Mouse (Mus musculus) kidney, postnatal 0 days (tissue): ENCODE measurements around the gene Atxn7l1. TPM values are rescaled to one million over a fixed set of nuclear protein-coding genes. Genes with fewer than 3 reads are reported as not detected.

Source experiments
- ATAC-seq: fragments of 200-750 bp; cut with Nextera tagmentation; replicated peaks from 2 replicates; pipeline ENCODE4 v1.8.0; 2017; ENCODE audit warnings: low read depth, moderate number of reproducible peaks, moderate TSS enrichment, moderate library complexity; ENCODE audit not compliant: low FRiP score
- DNase-seq: peaks from one replicate; pipeline ENCODE4 v3.0.0-alpha.2; 2016; ENCODE audit warnings: low spot score
- H3K27ac ChIP-seq: fragments of 300-500 bp; sonication (generic); 2 replicates; pipeline ENCODE4 v1.5.1; 2014; ENCODE audit warnings: mild to moderate bottlenecking
- H3K27me3 ChIP-seq: fragments of 300-500 bp; sonication (generic); 2 replicates; pipeline ENCODE4 v1.6.1; 2014; ENCODE audit warnings: low read length, mixed read lengths; ENCODE audit not compliant: insufficient read depth
- H3K36me3 ChIP-seq: fragments of 300-500 bp; sonication (generic); 2 replicates; pipeline ENCODE4 v1.6.1; 2014; ENCODE audit warnings: low read length, mixed read lengths; ENCODE audit not compliant: insufficient read depth
- H3K4me1 ChIP-seq: fragments of 300-500 bp; sonication (generic); replicated peaks from 2 replicates; pipeline ENCODE4 v1.6.1; 2014; ENCODE audit warnings: antibody characterized with exemption, low read length, mixed read lengths; ENCODE audit not compliant: insufficient read depth
- H3K4me2 ChIP-seq: fragments of 300-500 bp; sonication (generic); 2 replicates; pipeline ENCODE4 v1.6.1; 2014; ENCODE audit warnings: mild to moderate bottlenecking, low read length, moderate library complexity, mixed read lengths
- H3K4me3 ChIP-seq: fragments of 300-500 bp; sonication (generic); replicated peaks from 2 replicates; pipeline ENCODE4 v1.5.1; 2014; ENCODE audit warnings: low read depth, low read length
- H3K9ac ChIP-seq: fragments of 300-500 bp; sonication (generic); 2 replicates; pipeline ENCODE4 v1.6.1; 2014; ENCODE audit warnings: low read depth, low read length
- H3K9me3 ChIP-seq: fragments of 300-500 bp; sonication (generic); replicated peaks from 2 replicates; pipeline ENCODE4 v1.6.1; 2016; ENCODE audit warnings: low read length, inconsistent platforms, mixed read lengths
- CTCF ChIP-seq: IDR thresholded peaks from 2 replicates; pipeline ENCODE4 v1.5.1; 2016; ENCODE audit warnings: antibody characterized with exemption, low read depth, mild to moderate bottlenecking, moderate library complexity
- WGBS: fragments of 180-500 bp; shearing (Covaris S2); extraction: QIAGEN DNeasy Blood & Tissue Kit; methylation state at CpG from one replicate; pipeline ENCODE4 v1.1.7; 2014; 5-methylcytosine and 5-hydroxymethylcytosine counted together
- polyA plus RNA-seq: library from polyadenylated mRNA; unstranded; fragments of >200 nt; fragmentation: Nextera tagmentation; extraction: Ambion mirVana; gene quantifications from 2 replicates; pipeline ENCODE4 v1.2.1, GENCODE M21; 2015

Gene Atxn7l1
- polyA plus RNA-seq, 1 experiment from 2014 or later: 9.3 TPM

GRCm38 (mm10) chr12:33242679-33243078, 95.2 kb downstream of the Atxn7l1 start:
- DNase-seq (no peak), ATAC-seq (no peak)
- Histone ChIP-seq H3K27ac (no peak overlapping the region), H3K4me1 (no peaks in the 10 kb centered on the region; the same call in 1 of the 2 replicates), H3K9me3 (no peaks in the 10 kb centered on the region), H3K9ac (no peak overlapping the region), H3K27me3 (no peaks in the 10 kb centered on the region), H3K4me3 (no peak overlapping the region), H3K4me2 (no peak overlapping the region), H3K36me3 (no peaks in the 10 kb centered on the region)
- no peak for TF ChIP-seq CTCF
- WGBS: 96% methylated on average over 8 of the region's 8 CpGs

- Histone ChIP-seq H3K27me3 (no peaks in the 10 kb centered on the region), H3K36me3 (no peaks in the 10 kb centered on the region), H3K9me3 (no peaks in the 10 kb centered on the region), H3K27ac (no peak overlapping the region), H3K4me1 (no peaks in the 10 kb centered on the region; the same call in 1 of the 2 replicates), H3K4me3 (no peak overlapping the region), H3K9ac (no peak overlapping the region), H3K4me2 (no peak overlapping the region)
- no peak for DNase-seq
- ATAC-seq: no peak
- WGBS: 50% methylated on average over 15 of the region's 15 CpGs
- TF ChIP-seq CTCF: no peak
Measured at GRCm38 (mm10) chr12:33244132-33244875, 96.8 kb downstream of the Atxn7l1 start.

GRCm38 (mm10) chr12:33245455-33245854, 98.0 kb downstream of the Atxn7l1 start:
- no peak overlapping the region for H3K9ac ChIP-seq
- no peak overlapping the region for H3K4me2 ChIP-seq
- no peak for ATAC-seq
- 0 out of 2 replicates have a peak, but pooled peaks cover 4% of the 10 kb centered on the region for H3K36me3 ChIP-seq
- no peaks in the 10 kb centered on the region; the same call in 1 of the 2 replicates for H3K4me1 ChIP-seq
- WGBS: 58% methylated on average over 4 of the region's 4 CpGs
- H3K4me3 ChIP-seq: no peak overlapping the region
- H3K9me3 ChIP-seq: no peaks in the 10 kb centered on the region
- H3K27ac ChIP-seq: no peak overlapping the region
- no peak for TF ChIP-seq CTCF
- DNase-seq: no peak
- no peaks in the 10 kb centered on the region for H3K27me3 ChIP-seq

- TF ChIP-seq CTCF: no peak
- no peak for ATAC-seq
Measured at GRCm38 (mm10) chr12:33246878-33247277, 99.4 kb downstream of the Atxn7l1 start.

GRCm38 (mm10) chr12:33250197-33250596, 102.7 kb downstream of the Atxn7l1 start:
- H3K36me3 ChIP-seq: 0 out of 2 replicates have a peak, but pooled peaks cover 4% of the 10 kb centered on the region
- DNase-seq (no peak), ATAC-seq (no peak)
- no peak overlapping the region for H3K4me2 ChIP-seq
- no peak overlapping the region for H3K9ac ChIP-seq
- no peaks in the 10 kb centered on the region for H3K9me3 ChIP-seq
- H3K4me3 ChIP-seq: no peak overlapping the region
- H3K27me3 ChIP-seq: no peaks in the 10 kb centered on the region
- no peak overlapping the region for H3K27ac ChIP-seq
- WGBS: 94% methylated on average over 6 of the region's 6 CpGs
- no peaks in the 10 kb centered on the region; the same call in 1 of the 2 replicates for H3K4me1 ChIP-seq
- TF ChIP-seq CTCF: no peak

More at GRCm38 (mm10) chr12:33246878-33247277, 99.4 kb downstream of the Atxn7l1 start:
- 68% methylated on average over 8 of the region's 8 CpGs for WGBS
- Histone ChIP-seq H3K4me3 (no peak overlapping the region), H3K9me3 (no peaks in the 10 kb centered on the region), H3K27me3 (no peaks in the 10 kb centered on the region), H3K4me2 (no peak overlapping the region), H3K9ac (no peak overlapping the region), H3K4me1 (no peaks in the 10 kb centered on the region; the same call in 1 of the 2 replicates), H3K36me3 (0 out of 2 replicates have a peak, but pooled peaks cover 4% of the 10 kb centered on the region), H3K27ac (no peak overlapping the region)
- no peak for DNase-seq

- DNase-seq: no peak
- 0 out of 2 replicates have a peak, but pooled peaks cover 4% of the 10 kb centered on the region for H3K36me3 ChIP-seq
- no peak for TF ChIP-seq CTCF
- H3K4me3 ChIP-seq: no peak overlapping the region
- H3K4me2 ChIP-seq: no peak overlapping the region
- no peak overlapping the region for H3K27ac ChIP-seq
- H3K9ac ChIP-seq: no peak overlapping the region
- no peak for ATAC-seq
- H3K4me1 ChIP-seq: no peaks in the 10 kb centered on the region; the same call in 1 of the 2 replicates
- WGBS: 79% methylated on average over 8 of the region's 8 CpGs
- no peaks in the 10 kb centered on the region for H3K9me3 ChIP-seq
- no peaks in the 10 kb centered on the region for H3K27me3 ChIP-seq
Measured at GRCm38 (mm10) chr12:33251399-33251798, 103.9 kb downstream of the Atxn7l1 start.
